Mouse (Mus musculus) splenic B cell, adult 2 months (primary cell): ENCODE measurements around the gene Kmt2e.
"Not testable (repeated sequence)": the region's sequence is repeated elsewhere in the genome, so short reads cannot be mapped to it uniquely, and the experiment has no call there.

Source experiments
- DNase-seq: peaks from one replicate; pipeline ENCODE4 v3.0.0-alpha.2; 2011; ENCODE audit warnings: low read depth, low spot score
- H3K27me3 ChIP-seq: 2 replicates; pipeline ENCODE4 v1.6.1; 2012; ENCODE audit warnings: mild to moderate bottlenecking, low read length, moderate library complexity, mixed read lengths; ENCODE audit not compliant: control insufficient read depth, poor library complexity, insufficient read depth, severe bottlenecking
- H3K36me3 ChIP-seq: 2 replicates; pipeline ENCODE4 v1.6.1; 2012; ENCODE audit warnings: mild to moderate bottlenecking, low read length, moderate library complexity, mixed read lengths; ENCODE audit not compliant: control insufficient read depth, poor library complexity, insufficient read depth, severe bottlenecking

The Kmt2e gene

GRCm38 (mm10) chr5:23432708-23433645, 1.3 kb upstream of the Kmt2e start:
- H3K36me3 ChIP-seq: no peaks in the 10 kb centered on the region
- DNase-seq: peak; percentile 99
- H3K27me3 ChIP-seq: no peaks in the 10 kb centered on the region

GRCm38 (mm10) chr5:23434598-23435481, 599 bp downstream of the Kmt2e start:
- H3K27me3 ChIP-seq: no peaks in the 10 kb centered on the region
- DNase-seq: peak; percentile 65
- no peaks in the 10 kb centered on the region for H3K36me3 ChIP-seq

GRCm38 (mm10) chr5:23435482-23436125, 1.4 kb downstream of the Kmt2e start:
- Histone ChIP-seq H3K27me3 (no peaks in the 10 kb centered on the region), H3K36me3 (no peaks in the 10 kb centered on the region)
- peak; percentile 35 for DNase-seq

- H3K27me3 ChIP-seq: no peaks in the 10 kb centered on the region
- no peaks in the 10 kb centered on the region for H3K36me3 ChIP-seq
- DNase-seq: no peak
Measured at GRCm38 (mm10) chr5:23436735-23437134, 2.5 kb downstream of the Kmt2e start.

GRCm38 (mm10) chr5:23439857-23440256, 5.6 kb downstream of the Kmt2e start:
- no peak for DNase-seq
- H3K36me3 ChIP-seq: no peaks in the 10 kb centered on the region
- no peaks in the 10 kb centered on the region for H3K27me3 ChIP-seq

GRCm38 (mm10) chr5:23440572-23440971, 6.3 kb downstream of the Kmt2e start:
- H3K36me3 ChIP-seq: no peaks in the 10 kb centered on the region
- DNase-seq: no peak

GRCm38 (mm10) chr5:23441916-23442315, 7.7 kb downstream of the Kmt2e start:
- Histone ChIP-seq H3K36me3 (no peaks in the 10 kb centered on the region), H3K27me3 (no peaks in the 10 kb centered on the region)
- DNase-seq: no peak

More at GRCm38 (mm10) chr5:23440572-23440971, 6.3 kb downstream of the Kmt2e start:
- H3K27me3 ChIP-seq: no peaks in the 10 kb centered on the region

GRCm38 (mm10) chr5:23444411-23444810, 10.2 kb downstream of the Kmt2e start:
- no peak for DNase-seq
- Histone ChIP-seq H3K27me3 (no peaks in the 10 kb centered on the region), H3K36me3 (no peaks in the 10 kb centered on the region)

- not testable (repeated sequence) for H3K27me3 ChIP-seq, H3K36me3 ChIP-seq
- peak; percentile 65 for DNase-seq
Measured at GRCm38 (mm10) chr5:23453561-23453960, 19.3 kb downstream of the Kmt2e start.

- no peak for DNase-seq
- Histone ChIP-seq H3K36me3 (peaks cover 11% of the 10 kb centered on the region), H3K27me3 (no peaks in the 10 kb centered on the region)
Measured at GRCm38 (mm10) chr5:23461688-23462087, 27.4 kb downstream of the Kmt2e start.

- no peak for DNase-seq
- H3K27me3 ChIP-seq: no peaks in the 10 kb centered on the region
- peaks cover 14% of the 10 kb centered on the region for H3K36me3 ChIP-seq
Measured at GRCm38 (mm10) chr5:23464247-23464646, 30.0 kb downstream of the Kmt2e start.

- peaks cover 14% of the 10 kb centered on the region for H3K36me3 ChIP-seq
- DNase-seq: no peak
- H3K27me3 ChIP-seq: no peaks in the 10 kb centered on the region
Measured at GRCm38 (mm10) chr5:23464743-23465142, 30.5 kb downstream of the Kmt2e start.

GRCm38 (mm10) chr5:23466546-23466945, 32.3 kb downstream of the Kmt2e start:
- Histone ChIP-seq H3K27me3 (no peaks in the 10 kb centered on the region), H3K36me3 (peaks cover 19% of the 10 kb centered on the region)
- DNase-seq: no peak

GRCm38 (mm10) chr5:23473098-23473873, 39.0 kb downstream of the Kmt2e start:
- Histone ChIP-seq H3K36me3 (peaks cover 25% of the 10 kb centered on the region), H3K27me3 (no peaks in the 10 kb centered on the region)
- peak; percentile 57 for DNase-seq
